Comparison of ENCODE assay signal across 8 mouse cellular contexts in genomic region chr11:88993625-88994024, GRCm38 (mm10). TPM values are rescaled to one million over a fixed set of nuclear protein-coding genes. Genes with fewer than 3 reads are reported as not detected.
DNase-seq lines count a peak whose midpoint lies in the region; ATAC-seq and TF ChIP-seq lines count a peak whose summit lies in the region.

No protein-coding gene starts in this region.

- ATAC-seq in neural tube, embryonic 11.5 days (ENCODE audit: insufficient read depth, low FRiP score, low TSS enrichment), result no peak
- no peak for ATAC-seq in neural tube, embryonic 15.5 days (ENCODE audit: low FRiP score)
- ATAC-seq in frontal cortex, adult (ENCODE audit: low TSS enrichment), result peak; percentile 81; the same call in 1 of the 2 replicates
- peak; percentile 53; the same call in 1 of the 2 replicates for ATAC-seq in lung, embryonic 14.5 days (ENCODE audit: insufficient read depth)
- no peak for ATAC-seq in midbrain, embryonic 13.5 days

- DNase-seq in neural tube, embryonic 11.5 days (ENCODE audit: low spot score), result peak; percentile 51
- peak; percentile 43 for DNase-seq in adipocyte (ENCODE audit: low spot score)
- peak; percentile 63 to 82 for DNase-seq in kidney, adult 8-10 months
- peak; percentile 79 for DNase-seq in lung, embryonic 14.5 days
- DNase-seq in spleen, adult 18-20 months, result peak; percentile 62 to 74

- TF ChIP-seq CTCF in lung, embryonic 14.5 days (IDR thresholded peaks at IDR 0.05; ENCODE audit: low read depth), result peak; percentile 69

- no peak overlapping the region for H3K9ac ChIP-seq in neural tube, embryonic 11.5 days (ENCODE audit: low read length)
- no peak overlapping the region for H3K9ac ChIP-seq in neural tube, embryonic 15.5 days (replicated peaks)
- no peak overlapping the region for H3K9ac ChIP-seq in lung, embryonic 14.5 days
- no peak overlapping the region for H3K9ac ChIP-seq in midbrain, embryonic 13.5 days (replicated peaks)

- H3K27ac ChIP-seq in neural tube, embryonic 11.5 days (ENCODE audit: low read depth, low read length), result no peak overlapping the region
- H3K27ac ChIP-seq in neural tube, embryonic 15.5 days (replicated peaks), result no peak overlapping the region
- H3K27ac ChIP-seq in lung, embryonic 14.5 days (ENCODE audit: low read depth), result no peak overlapping the region
- no peak overlapping the region for H3K27ac ChIP-seq in midbrain, embryonic 13.5 days

- H3K36me3 ChIP-seq in neural tube, embryonic 11.5 days (ENCODE audit: control insufficient read depth, insufficient read depth, low read length), result no peaks in the 10 kb centered on the region
- H3K36me3 ChIP-seq in neural tube, embryonic 15.5 days, result peaks cover 18% of the 10 kb centered on the region
- H3K36me3 ChIP-seq in lung, embryonic 14.5 days (ENCODE audit: insufficient read depth), result peaks cover 14% of the 10 kb centered on the region
- H3K36me3 ChIP-seq in midbrain, embryonic 13.5 days, result peaks cover 19% of the 10 kb centered on the region

- H3K4me2 ChIP-seq in neural tube, embryonic 11.5 days (ENCODE audit: low read depth), result no peak overlapping the region
- H3K4me2 ChIP-seq in neural tube, embryonic 15.5 days, result no peak overlapping the region
- H3K4me2 ChIP-seq in lung, embryonic 14.5 days, result no peak overlapping the region
- no peak overlapping the region for H3K4me2 ChIP-seq in midbrain, embryonic 13.5 days (replicated peaks)

- WGBS in neural tube, embryonic 11.5 days, result 23% methylated on average over 5 of the region's 5 CpGs
- 14% methylated on average over 5 of the region's 5 CpGs for WGBS in neural tube, embryonic 15.5 days
- whole genome bisulfite sequencing in lung, embryonic 14.5 days, result 17% methylated on average over 5 of the region's 5 CpGs
- 19% methylated on average over 5 of the region's 5 CpGs for WGBS in midbrain, embryonic 13.5 days

- H3K4me3 ChIP-seq in neural tube, embryonic 11.5 days (ENCODE audit: low read depth, low read length), result no peak overlapping the region
- no peak overlapping the region for H3K4me3 ChIP-seq in neural tube, embryonic 15.5 days (replicated peaks)
- H3K4me3 ChIP-seq in lung, embryonic 14.5 days (ENCODE audit: low read depth, low read length), result no peak overlapping the region
- no peak overlapping the region for H3K4me3 ChIP-seq in midbrain, embryonic 13.5 days (replicated peaks)

- no peaks in the 10 kb centered on the region for H3K4me1 ChIP-seq in neural tube, embryonic 11.5 days (ENCODE audit: control insufficient read depth, insufficient read depth, low read length)
- no peaks in the 10 kb centered on the region for H3K4me1 ChIP-seq in neural tube, embryonic 15.5 days
- no peaks in the 10 kb centered on the region for H3K4me1 ChIP-seq in lung, embryonic 14.5 days (ENCODE audit: insufficient read depth)
- H3K4me1 ChIP-seq in midbrain, embryonic 13.5 days (replicated peaks), result no peaks in the 10 kb centered on the region

- H3K27me3 ChIP-seq in neural tube, embryonic 11.5 days (ENCODE audit: control insufficient read depth, insufficient read depth, low read length), result no peaks in the 10 kb centered on the region
- no peaks in the 10 kb centered on the region for H3K27me3 ChIP-seq in neural tube, embryonic 15.5 days (replicated peaks)
- no peaks in the 10 kb centered on the region for H3K27me3 ChIP-seq in lung, embryonic 14.5 days (ENCODE audit: insufficient read depth, low read length)
- H3K27me3 ChIP-seq in midbrain, embryonic 13.5 days, result peaks cover 8% of the 10 kb centered on the region

- H3K9me3 ChIP-seq in neural tube, embryonic 11.5 days (ENCODE audit: control insufficient read depth, low read length), result no peaks in the 10 kb centered on the region
- H3K9me3 ChIP-seq in neural tube, embryonic 15.5 days (replicated peaks), result no peaks in the 10 kb centered on the region
- H3K9me3 ChIP-seq in lung, embryonic 14.5 days (ENCODE audit: low read depth, low read length), result no peaks in the 10 kb centered on the region
- no peaks in the 10 kb centered on the region for H3K9me3 ChIP-seq in midbrain, embryonic 13.5 days

RNA-seq across cellular contexts. Expression of gene Trim25, which starts 5.6 kb away (rescaled TPM):
- polyA plus RNA-seq in neural tube, embryonic 11.5 days (2014; fragmentation: Nextera tagmentation; extraction: Ambion mirVana), result 2.5 and 3.0 TPM in 2 replicates
- polyA plus RNA-seq in neural tube, embryonic 15.5 days (2015; fragmentation: Nextera tagmentation; extraction: Ambion mirVana), result 5.5 and 13.7 TPM in 2 replicates
- 13.4 and 13.8 TPM in 2 replicates for polyA plus RNA-seq in lung, embryonic 14.5 days (2014; fragmentation: Nextera tagmentation; extraction: Ambion mirVana)
- 3.4 and 3.5 TPM in 2 replicates for polyA plus RNA-seq in midbrain, embryonic 13.5 days (2015; fragmentation: Nextera tagmentation; extraction: Ambion mirVana)

RNA-seq across cellular contexts. Expression of gene Coil, which starts 23.6 kb away (rescaled TPM):
- polyA plus RNA-seq in neural tube, embryonic 11.5 days (2014; fragmentation: Nextera tagmentation; extraction: Ambion mirVana), result 21.3 and 22.7 TPM in 2 replicates
- polyA plus RNA-seq in neural tube, embryonic 15.5 days (2015; fragmentation: Nextera tagmentation; extraction: Ambion mirVana), result 26.0 and 28.5 TPM in 2 replicates
- polyA plus RNA-seq in lung, embryonic 14.5 days (2014; fragmentation: Nextera tagmentation; extraction: Ambion mirVana), result 10.8 and 12.2 TPM in 2 replicates
- polyA plus RNA-seq in midbrain, embryonic 13.5 days (2015; fragmentation: Nextera tagmentation; extraction: Ambion mirVana), result 28.1 and 29.3 TPM in 2 replicates

RNA-seq across cellular contexts. Expression of gene Elobl, which starts 26.9 kb away (rescaled TPM):
- not detected in 2 replicates for polyA plus RNA-seq in neural tube, embryonic 11.5 days (2014; fragmentation: Nextera tagmentation; extraction: Ambion mirVana)
- not detected in 2 replicates for polyA plus RNA-seq in neural tube, embryonic 15.5 days (2015; fragmentation: Nextera tagmentation; extraction: Ambion mirVana)
- not detected in 2 replicates for polyA plus RNA-seq in lung, embryonic 14.5 days (2014; fragmentation: Nextera tagmentation; extraction: Ambion mirVana)
- polyA plus RNA-seq in midbrain, embryonic 13.5 days (2015; fragmentation: Nextera tagmentation; extraction: Ambion mirVana), result not detected in 2 replicates

RNA-seq across cellular contexts. Expression of gene Scpep1, which starts 38.4 kb away (rescaled TPM):
- 55.3 and 57.7 TPM in 2 replicates for polyA plus RNA-seq in neural tube, embryonic 11.5 days (2014; fragmentation: Nextera tagmentation; extraction: Ambion mirVana)
- 29.6 and 35.0 TPM in 2 replicates for polyA plus RNA-seq in neural tube, embryonic 15.5 days (2015; fragmentation: Nextera tagmentation; extraction: Ambion mirVana)
- polyA plus RNA-seq in lung, embryonic 14.5 days (2014; fragmentation: Nextera tagmentation; extraction: Ambion mirVana), result 83.4 and 83.6 TPM in 2 replicates
- 26.7 and 27.8 TPM in 2 replicates for polyA plus RNA-seq in midbrain, embryonic 13.5 days (2015; fragmentation: Nextera tagmentation; extraction: Ambion mirVana)

Comparison
In these comparisons a context has a peak if more than half of its experiments do, and no peak if none do; other contexts are left out.
1. ATAC-seq: peak in frontal cortex, adult (single experiment) and lung, embryonic 14.5 days (single experiment); none in neural tube, embryonic 11.5 days (single experiment), neural tube, embryonic 15.5 days (single experiment) and midbrain, embryonic 13.5 days (single experiment).
2. Peak in every context shown above with its lines, with median percentiles within 50 percentile points of each other: DNase-seq.